Mouse (Mus musculus): ENCODE data around the gene Arrdc5.

Gene Arrdc5

DNA sequence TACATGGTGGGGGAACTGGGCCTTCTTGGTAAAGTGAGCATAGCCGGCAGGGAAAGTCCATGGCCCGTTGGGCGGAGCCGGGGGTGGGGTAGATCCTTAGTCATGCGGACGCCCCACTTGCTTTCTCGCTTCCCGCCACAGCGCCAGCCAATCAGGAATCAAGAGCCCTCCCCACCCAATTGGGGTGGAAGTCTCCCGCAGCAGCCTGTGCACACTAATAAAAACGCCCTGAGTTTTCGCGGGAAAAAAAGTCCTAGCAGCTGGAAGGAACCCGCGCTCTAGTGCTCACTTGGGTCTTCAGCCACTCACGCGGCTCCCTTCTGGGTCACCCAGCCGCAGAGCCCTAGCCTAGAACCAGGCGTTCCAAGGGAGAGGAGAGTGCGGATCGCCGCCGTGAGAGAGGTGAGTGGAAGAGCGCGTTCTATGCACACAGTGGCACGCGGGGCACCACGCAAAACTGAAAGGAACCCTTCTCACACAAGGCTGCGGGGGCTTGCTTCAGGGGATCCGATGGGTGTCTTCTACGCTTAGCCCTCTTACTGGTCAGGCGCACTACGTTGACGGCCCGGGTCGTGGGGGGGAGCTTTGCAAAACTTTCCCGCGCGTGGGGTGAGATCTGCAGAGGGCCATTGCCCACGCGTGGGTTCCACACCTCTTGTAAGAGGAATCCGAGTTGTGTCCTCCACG lies 3.2 kb upstream of the Arrdc5 start, which contains the start of gene Uhrf1:
Uhrf1 (plus strand) TSS at position 162 of the 687 bp plus-strand sequence.
- peak; percentile 87 for DNase-seq

- peak; percentile 37 for DNase-seq
Measured at GRCm38 (mm10) chr17:56302363-56302996, 2.4 kb upstream of the Arrdc5 start.

GRCm38 (mm10) chr17:56298238-56298637 lies 1.8 kb downstream of the Arrdc5 start:
- no peak for DNase-seq

- DNase-seq = peak; percentile 48
Measured at GRCm38 (mm10) chr17:56296201-56296600, 3.9 kb downstream of the Arrdc5 start.

DNA sequence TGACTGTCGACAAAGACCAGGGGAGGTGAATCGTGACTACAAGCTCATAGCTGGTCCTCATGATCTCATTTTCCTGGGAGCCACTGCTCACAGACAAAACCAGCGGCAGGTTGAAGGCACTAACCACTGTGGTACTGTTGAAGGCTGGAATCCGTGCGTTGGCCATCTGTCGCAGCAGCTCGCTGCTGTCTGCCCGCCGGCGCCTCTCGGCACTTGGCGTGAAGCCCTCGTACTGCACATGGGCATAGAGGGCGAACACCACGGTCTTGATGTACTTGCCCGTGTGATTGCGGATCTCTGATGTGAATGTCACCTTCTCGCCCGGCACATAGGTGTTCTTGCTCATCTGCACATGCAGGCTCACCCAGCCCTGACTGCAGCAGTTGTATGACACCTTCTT lies 5.8 kb downstream of the Arrdc5 start:
- peak; percentile 39 for DNase-seq

DNA sequence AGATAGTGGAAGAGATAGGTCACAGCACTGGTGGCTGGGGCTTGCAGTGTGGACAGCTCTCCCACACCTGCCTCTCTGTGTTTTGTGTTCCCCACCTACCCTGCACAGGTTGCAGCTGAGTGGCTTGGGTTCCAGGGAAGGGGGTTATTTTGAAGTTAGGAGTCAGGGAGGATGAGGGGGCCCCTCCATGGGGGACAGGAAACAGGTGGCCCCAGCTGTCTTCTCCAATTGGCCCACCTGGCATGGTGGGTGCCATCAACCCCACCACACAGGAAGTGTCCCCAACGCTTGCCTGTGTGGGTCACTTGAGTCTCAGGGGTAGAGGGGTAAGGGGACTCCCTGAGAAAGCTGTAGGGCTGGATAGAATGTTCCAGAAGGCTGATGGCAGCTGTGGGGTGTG lies 6.8 kb downstream of the Arrdc5 start:
- DNase-seq = peak; percentile 91

- DNase-seq = peak; percentile 66
Measured at GRCm38 (mm10) chr17:56292531-56293222, 7.4 kb downstream of the Arrdc5 start, which contains the start of gene Plin3. Plin3 (minus strand) TSS chr17:56292873.

DNA sequence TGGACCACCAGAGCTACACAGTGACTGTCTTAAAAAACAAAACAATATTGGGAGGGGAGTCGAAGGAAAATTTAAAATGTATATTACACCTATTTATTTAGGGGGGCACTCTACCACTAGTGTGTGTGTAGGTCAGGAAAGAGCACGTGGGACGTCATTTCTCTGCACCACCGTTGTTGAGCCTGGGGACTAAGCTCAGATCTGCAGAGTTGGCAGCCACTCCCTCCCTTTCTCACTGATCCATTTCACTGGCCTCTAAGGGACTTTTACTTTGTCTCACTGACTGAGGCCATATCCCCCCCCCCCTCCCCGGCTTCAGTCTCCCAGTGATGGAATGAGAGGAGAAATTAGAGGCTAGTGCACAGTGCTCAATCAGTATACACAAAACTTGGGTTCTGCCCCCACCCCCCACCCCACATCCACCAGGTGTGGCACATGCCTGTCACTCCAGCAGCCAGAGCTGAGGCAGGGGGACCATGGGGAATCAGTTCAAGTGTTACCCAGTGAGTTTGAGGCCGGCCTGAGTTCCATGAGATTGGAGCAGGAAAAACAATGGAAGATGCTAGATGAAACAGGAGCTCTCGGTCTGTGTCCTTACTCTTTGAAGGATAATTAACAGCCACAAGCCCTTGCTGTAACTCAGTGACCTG lies 8.1 kb downstream of the Arrdc5 start:
- peak; percentile 74 for DNase-seq

- DNase-seq = peak; percentile 97
Measured at GRCm38 (mm10) chr17:56291171-56291511, 8.9 kb downstream of the Arrdc5 start.

DNA sequence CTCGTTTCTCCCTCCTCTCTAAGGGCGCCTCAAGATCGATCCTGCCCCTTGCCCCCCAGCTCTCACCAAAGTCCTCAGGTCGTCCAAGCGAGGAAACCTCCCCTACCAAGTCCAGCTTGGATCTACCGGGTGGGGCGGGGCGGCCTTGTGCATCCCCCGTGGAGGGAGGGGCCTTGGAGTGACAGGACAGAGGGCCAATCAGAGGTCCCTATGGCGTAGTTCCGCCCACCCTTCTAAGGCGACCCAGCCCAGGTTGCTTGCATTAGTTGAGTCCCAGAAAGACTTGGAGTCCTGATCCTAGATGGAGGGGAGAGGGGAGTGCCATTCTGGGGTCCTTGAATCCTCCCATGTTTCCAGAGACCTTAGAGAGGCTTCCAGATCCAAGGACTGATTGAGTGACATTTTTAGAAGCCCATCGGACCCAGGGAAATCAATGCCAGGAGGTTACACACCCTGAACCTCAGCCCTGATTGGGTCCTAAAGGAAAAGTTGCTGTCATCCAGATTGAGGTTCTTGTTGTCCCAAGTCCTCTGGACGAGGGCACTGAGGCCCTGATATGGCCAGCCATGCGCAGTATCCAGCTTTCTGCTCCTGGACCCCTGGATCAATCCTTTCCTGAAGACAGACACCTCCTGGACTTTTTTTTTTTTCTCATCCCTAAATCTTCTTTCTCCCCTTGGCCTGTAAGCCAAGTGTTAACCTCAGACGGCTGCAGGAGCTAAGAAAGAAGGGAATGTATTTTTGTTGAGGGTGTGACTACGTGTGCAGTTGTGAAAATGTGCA lies 9.5 kb downstream of the Arrdc5 start:
- DNase-seq = peak; percentile 98

GRCm38 (mm10) chr17:56289371-56290331 lies 10.4 kb downstream of the Arrdc5 start:
- DNase-seq = peak; percentile 64

DNA sequence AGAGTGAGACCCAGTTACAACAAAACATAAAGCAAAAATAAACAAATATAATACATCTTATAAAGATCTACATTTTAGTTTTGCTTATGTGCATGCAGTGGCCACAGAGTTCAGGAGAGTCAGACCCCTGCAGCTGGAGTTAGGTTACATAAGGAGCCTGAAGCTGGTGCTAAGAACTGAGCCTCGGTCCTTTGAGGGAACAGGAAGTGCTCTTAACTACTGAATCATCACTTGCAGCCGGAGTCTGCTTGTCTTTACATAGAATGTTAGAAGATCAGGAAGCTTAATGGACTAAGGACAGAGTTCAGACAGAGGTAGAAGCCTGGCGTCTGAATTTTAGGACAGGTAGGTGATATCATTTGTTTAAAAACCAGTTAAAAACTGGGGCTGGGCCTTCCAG lies 11.2 kb downstream of the Arrdc5 start:
- DNase-seq = no peak

- no peak for DNase-seq
Measured at GRCm38 (mm10) chr17:56287830-56288229, 12.3 kb downstream of the Arrdc5 start.

GRCm38 (mm10) chr17:56285995-56286394 lies 14.1 kb downstream of the Arrdc5 start:
- DNase-seq = no peak

DNA sequence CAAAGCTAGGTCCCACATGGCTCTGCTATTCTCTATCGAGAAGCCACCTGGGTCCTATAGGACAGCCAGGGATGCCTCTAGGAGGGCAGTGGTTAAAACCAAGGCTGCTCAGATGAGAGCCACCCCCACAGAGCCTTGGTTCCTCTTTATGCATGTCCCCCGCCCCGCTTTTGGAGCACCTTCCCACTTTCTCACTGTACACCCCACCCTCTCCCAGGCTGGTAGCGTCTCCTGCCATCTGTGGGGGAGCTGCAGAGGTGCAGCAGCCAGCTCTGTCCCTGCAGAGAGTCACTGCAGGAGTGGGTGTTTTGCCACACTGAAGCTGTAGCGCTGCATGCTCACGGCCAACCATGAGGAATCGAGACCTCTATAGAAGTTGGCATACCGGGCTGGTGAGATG lies 16.8 kb downstream of the Arrdc5 start:
- no peak for DNase-seq

DNA sequence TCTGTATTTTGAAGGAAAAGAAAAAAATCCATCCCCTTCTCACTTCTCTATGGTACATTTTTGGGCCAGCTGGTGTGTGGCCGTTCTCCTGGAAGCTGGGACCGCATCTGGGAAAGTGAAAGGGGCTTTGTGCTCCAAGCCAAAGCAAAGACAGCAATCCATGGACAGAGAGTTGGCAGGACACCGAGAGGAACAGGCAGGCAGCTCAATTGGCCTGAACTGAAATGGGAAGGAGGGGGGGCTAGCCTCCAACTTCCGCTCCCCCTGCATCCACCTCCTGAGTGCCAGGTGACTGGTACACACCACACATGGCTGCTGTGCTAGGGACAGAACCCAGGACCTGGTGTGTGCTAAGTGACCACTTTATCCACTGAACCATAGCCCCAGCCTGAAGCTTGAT lies 17.3 kb downstream of the Arrdc5 start:
- DNase-seq = no peak

- no peak for DNase-seq
Measured at GRCm38 (mm10) chr17:56281193-56281592, 18.9 kb downstream of the Arrdc5 start.

- no peak for DNase-seq
Measured at GRCm38 (mm10) chr17:56279481-56280155, 20.5 kb downstream of the Arrdc5 start.

DNA sequence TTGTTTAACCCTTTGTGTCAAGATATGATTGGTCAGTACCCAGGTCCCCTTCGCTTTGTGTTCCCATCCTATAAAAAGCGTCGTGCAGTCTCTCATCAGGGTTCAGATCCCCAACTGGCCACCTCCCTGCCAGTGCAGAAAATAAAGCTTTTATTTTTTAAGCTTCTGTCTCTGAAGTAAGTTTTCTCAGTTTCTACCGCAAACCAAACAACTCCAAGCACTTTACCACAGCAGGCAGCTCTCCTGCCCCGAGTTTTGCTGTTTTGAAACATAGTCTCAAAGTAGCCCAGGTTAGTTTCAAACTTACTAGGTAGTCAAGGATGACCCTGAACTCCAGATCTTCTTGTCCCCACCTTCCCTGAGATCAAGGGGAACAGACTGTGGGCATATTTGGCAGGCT lies 21.7 kb downstream of the Arrdc5 start:
- DNase-seq = no peak

- DNase-seq = no peak
Measured at GRCm38 (mm10) chr17:56277567-56277893, 22.6 kb downstream of the Arrdc5 start.
